Mouse (Mus musculus) CH12.LX (cell line): Measurements from ENCODE around the gene Cul5. TPM values are rescaled to one million over a fixed set of nuclear protein-coding genes. Genes with fewer than 3 reads are reported as not detected.

ENCODE experiments used
- DNase-seq: peaks from one replicate; pipeline ENCODE4 v3.0.0-alpha.2; 2013; ENCODE audit errors: extremely low read depth
- H3K27ac ChIP-seq: 2 replicates; pipeline ENCODE4 v1.5.1; 2012; ENCODE audit warnings: low read depth, mild to moderate bottlenecking, control low read depth, moderate library complexity; ENCODE audit not compliant: insufficient read depth
- H3K27me3 ChIP-seq: replicated peaks from 2 replicates; pipeline ENCODE3; 2012; ENCODE audit warnings: inconsistent platforms
- H3K36me3 ChIP-seq, 2 experiments: replicated peaks in 1 of 2; 2 replicates each; pipeline versions ENCODE3 to v1.6.1; 2012; ENCODE audit warnings: inconsistent platforms in 1 of 2, low read length in 1 of 2, mild to moderate bottlenecking in 1 of 2, mixed read lengths in 1 of 2, moderate library complexity in 1 of 2; ENCODE audit not compliant: control insufficient read depth in 1 of 2, insufficient read depth in 1 of 2
- H3K4me1 ChIP-seq, 2 experiments: 2 replicates each; pipeline ENCODE4 v1.6.1; 2012; ENCODE audit warnings: inconsistent platforms in 1 of 2, moderate library complexity in 1 of 2; ENCODE audit not compliant: insufficient read depth in 2 of 2, control insufficient read depth in 1 of 2
- H3K4me2 ChIP-seq: 2 replicates; pipeline ENCODE4 v1.6.1; 2012; ENCODE audit warnings: low read depth, mild to moderate bottlenecking, control low read depth; ENCODE audit not compliant: poor library complexity, insufficient read depth, severe bottlenecking
- H3K4me3 ChIP-seq, 3 experiments: fragments of 150-350 bp in 1 of 3; sonication (generic) in 1 of 3; replicated peaks in 1 of 3; 2 replicates each; pipeline versions ENCODE3 to v1.5.1; 2011 to 2012; ENCODE audit warnings: low read depth in 2 of 3, low read length in 2 of 3, mild to moderate bottlenecking in 2 of 3, moderate library complexity in 2 of 3, control low read depth in 1 of 3, improper control_type of control experiment in 1 of 3, inconsistent platforms in 1 of 3, mixed read lengths in 1 of 3; ENCODE audit not compliant: poor library complexity in 1 of 3
- H3K79me2 ChIP-seq: replicated peaks from 2 replicates; pipeline ENCODE4 v1.6.1; 2012; ENCODE audit warnings: mild to moderate bottlenecking, moderate library complexity; ENCODE audit not compliant: control insufficient read depth, poor library complexity, insufficient read depth, severe bottlenecking; ENCODE audit errors: extremely low read depth
- H3K9ac ChIP-seq: 2 replicates; pipeline ENCODE4 v1.6.1; 2012; ENCODE audit warnings: low read depth, mild to moderate bottlenecking, control low read depth, moderate library complexity; ENCODE audit not compliant: insufficient read depth
- H3K9me3 ChIP-seq: replicated peaks from 2 replicates; pipeline ENCODE3; 2012; ENCODE audit warnings: low read length, inconsistent platforms, mixed read lengths
- BHLHE40 ChIP-seq: IDR thresholded peaks from 2 replicates; pipeline ENCODE4 v1.6.1; 2011; ENCODE audit warnings: mild to moderate bottlenecking, low read depth, low read length, improper control_type of control experiment
- CHD1 ChIP-seq: IDR thresholded peaks from 2 replicates; pipeline ENCODE4 v1.6.1; 2012; ENCODE audit warnings: low read depth, low read length, improper control_type of control experiment, inconsistent platforms
- ETS1 ChIP-seq: conservative IDR thresholded peaks from 2 replicates; pipeline ENCODE4 v1.6.1; 2012; ENCODE audit warnings: low read depth, mild to moderate bottlenecking, inconsistent platforms, low read length, improper control_type of control experiment, moderate library complexity
- HCFC1 ChIP-seq: IDR thresholded peaks from 2 replicates; pipeline ENCODE4 v1.6.1; 2012; ENCODE audit warnings: low read depth, mild to moderate bottlenecking, inconsistent platforms, low read length, improper control_type of control experiment
- IRF4 ChIP-seq: IDR thresholded peaks from 2 replicates; pipeline ENCODE4 v1.6.1; 2014; ENCODE audit warnings: low read depth, mild to moderate bottlenecking, inconsistent platforms, low read length, improper control_type of control experiment
- JUND ChIP-seq: conservative IDR thresholded peaks from 2 replicates; pipeline ENCODE4 v1.6.1; 2011; ENCODE audit warnings: low read depth, low read length, improper control_type of control experiment
- KAT2A ChIP-seq: IDR thresholded peaks from 2 replicates; pipeline ENCODE4 v1.6.1; 2012; ENCODE audit warnings: low read length, improper control_type of control experiment, inconsistent platforms; ENCODE audit not compliant: insufficient replicate concordance
- MEF2A ChIP-seq: IDR thresholded peaks from 2 replicates; pipeline ENCODE4 v1.6.1; 2014; ENCODE audit warnings: low read depth, mild to moderate bottlenecking, inconsistent platforms, low read length, improper control_type of control experiment, borderline replicate concordance
- NELFE ChIP-seq: IDR thresholded peaks from 2 replicates; pipeline ENCODE4 v1.6.1; 2011; ENCODE audit warnings: low read depth, low read length, improper control_type of control experiment
- PAX5 ChIP-seq: IDR thresholded peaks from 2 replicates; pipeline ENCODE4 v1.6.1; 2012; ENCODE audit warnings: low read length, inconsistent platforms, mixed read lengths
- POLR2A ChIP-seq: IDR thresholded peaks from 2 replicates; pipeline ENCODE4 v1.6.1; 2011; ENCODE audit warnings: low read depth, mild to moderate bottlenecking, improper control_type of control experiment, low read length
- POLR2AphosphoS2 ChIP-seq: IDR thresholded peaks from 2 replicates; pipeline ENCODE4 v1.6.1; 2011; ENCODE audit warnings: low read depth, low read length, improper control_type of control experiment
- SMC3 ChIP-seq: IDR thresholded peaks from 2 replicates; pipeline ENCODE4 v1.6.1; 2011; ENCODE audit warnings: low read depth, low read length, improper control_type of control experiment
- UBTF ChIP-seq: IDR thresholded peaks from 2 replicates; pipeline ENCODE4 v1.6.1; 2012; ENCODE audit warnings: low read depth, mild to moderate bottlenecking, inconsistent platforms, low read length, improper control_type of control experiment, moderate library complexity
- ZKSCAN1 ChIP-seq: IDR thresholded peaks from 2 replicates; pipeline ENCODE4 v1.6.1; 2012; ENCODE audit warnings: low read depth, inconsistent platforms, low read length, improper control_type of control experiment, borderline replicate concordance
- ZNF384 ChIP-seq: IDR thresholded peaks from 2 replicates; pipeline ENCODE4 v1.6.1; 2012; ENCODE audit warnings: low read depth, low read length, improper control_type of control experiment, inconsistent platforms
- dilution Hi-C: fragments of 300-500 bp; cut with MboI; formaldehyde crosslinking; loops from 2 replicates; pipeline ENCODE4 v1.14.3; 2020; ENCODE audit warnings: low sequenced_read_pairs; ENCODE audit not compliant: extremely low pct_unique_long_range_greater_than_20kb, extremely low pct_ligation_motif_present
- in situ Hi-C: fragments of 300-500 bp; cut with MboI; formaldehyde crosslinking; loops from 3 replicates; pipeline ENCODE4 v1.14.3; 2019; ENCODE audit warnings: low sequenced_read_pairs, low pct_ligation_motif_present, low pct_unique_long_range_greater_than_20kb, mixed read lengths
- polyA plus RNA-seq: library from polyadenylated mRNA; unstranded; fragments of >175 nt; gene quantifications from 2 replicates; pipeline ENCODE4 v1.2.1, GENCODE M21; 2012; ENCODE audit warnings: low read depth; ENCODE audit not compliant: insufficient read length
- total RNA-seq, 2 experiments: library from RNA; depleted of rRNA; stranded (reverse); fragments of 300-350 nt in 1 of 2; fragments of >200 nt in 1 of 2; gene quantifications; 2 replicates each; pipeline ENCODE4 v1.2.3; 2012 to 2014

Gene Cul5
- total and polyA plus RNA-seq, 3 experiments, result 21.0 to 43.8 (median 37.3) TPM

DNA sequence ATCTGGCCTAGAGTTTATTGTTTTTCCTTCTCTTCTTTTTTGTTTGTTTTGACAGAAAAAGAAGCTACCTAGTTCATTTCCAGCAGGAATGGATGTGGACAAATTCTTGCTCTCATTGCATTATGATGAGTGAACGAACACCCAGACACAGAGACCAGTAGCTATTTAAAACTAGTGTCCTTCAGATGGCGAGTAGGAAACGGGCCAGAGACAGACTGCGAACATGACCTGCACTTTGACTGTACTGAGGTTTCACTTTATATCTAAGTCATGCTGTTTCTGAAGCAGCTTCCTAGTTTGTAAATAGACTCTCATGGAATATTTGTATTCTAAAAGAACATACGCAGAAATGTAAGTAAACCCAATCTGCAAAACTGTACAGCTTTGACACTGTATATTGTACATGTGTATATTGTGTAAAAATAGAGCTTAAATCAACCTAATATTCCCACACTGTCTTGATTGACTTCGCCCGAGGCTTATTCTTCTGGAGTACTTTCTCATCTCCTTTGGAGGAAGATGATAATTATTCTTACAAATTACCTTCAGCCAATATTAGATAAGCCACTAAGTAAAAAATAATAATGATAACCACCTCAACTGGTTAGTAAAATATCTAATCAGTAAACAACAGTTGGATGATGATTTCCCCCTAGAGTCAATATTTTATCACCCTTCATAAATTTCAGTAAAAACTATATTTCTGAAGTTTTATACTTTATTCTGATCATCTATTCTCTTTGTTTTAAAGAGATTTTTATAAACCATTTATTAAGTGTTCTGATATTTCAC lies 97.1 kb downstream of the Cul5 start:
- no peaks in the 10 kb centered on the region; the same call in 1 of the 2 replicates for H3K79me2 ChIP-seq
- H3K27ac ChIP-seq, result no peak overlapping the region
- no peaks in the 10 kb centered on the region for H3K9me3 ChIP-seq
- H3K4me1 ChIP-seq, result peaks cover 0 to 3% of the 10 kb centered on the region in 2 experiments; a peak in 1 of 4 replicates
- no peak overlapping the region for H3K4me2 ChIP-seq
- no peaks in the 10 kb centered on the region for H3K27me3 ChIP-seq
- H3K36me3 ChIP-seq, result peaks cover 34 to 81% of the 10 kb centered on the region in 2 experiments
- dilution Hi-C loops (no loop called here), in situ Hi-C loops (no loop called here)
- H3K9ac ChIP-seq, result no peak overlapping the region
- no peak overlapping the region for H3K4me3 ChIP-seq
- no peak for TF ChIP-seq CHD1
- TF ChIP-seq NELFE, result no peak
- no peak for TF ChIP-seq BHLHE40
- TF ChIP-seq POLR2A, result no peak
- TF ChIP-seq HCFC1, result no peak
- TF ChIP-seq ZKSCAN1, result no peak
- TF ChIP-seq ETS1, result no peak
- TF ChIP-seq IRF4, result no peak
- DNase-seq, result no peak

GRCm38 (mm10) chr9:53570662-53571061 lies 99.2 kb downstream of the Cul5 start:
- no peak overlapping the region for H3K4me3 ChIP-seq
- H3K27me3 ChIP-seq, result no peaks in the 10 kb centered on the region
- H3K36me3 ChIP-seq, result peaks cover 38 to 80% of the 10 kb centered on the region in 2 experiments
- no peaks in the 10 kb centered on the region; the same call in 1 of the 2 replicates for H3K79me2 ChIP-seq
- peaks cover 0 to 3% of the 10 kb centered on the region in 2 experiments; a peak in 1 of 4 replicates for H3K4me1 ChIP-seq
- H3K4me2 ChIP-seq, result no peak overlapping the region
- DNase-seq, result no peak
- H3K27ac ChIP-seq, result no peak overlapping the region
- TF ChIP-seq POLR2AphosphoS2 (no peak), SMC3 (no peak), BHLHE40 (no peak), MEF2A (no peak), PAX5 (no peak), UBTF (no peak), ZNF384 (no peak), KAT2A (no peak), JUND (no peak)
- H3K9ac ChIP-seq, result no peak overlapping the region
- dilution Hi-C loops (no loop called here), in situ Hi-C loops (no loop called here)
- no peaks in the 10 kb centered on the region for H3K9me3 ChIP-seq

Other genes with a start within 250 kb of the Cul5 start
- 19.0 and 26.0 TPM in 2 replicates for gene Atm, start 133.3 kb downstream of the Cul5 start, total RNA-seq (2012; rRNA removed)
- gene Atm, start 133.3 kb downstream of the Cul5 start, total RNA-seq (2014; rRNA removed), result 22.8 and 26.4 TPM in 2 replicates
- gene Atm, start 133.3 kb downstream of the Cul5 start, polyA plus RNA-seq, result 28.3 and 33.6 TPM in 2 replicates
- gene Npat, start 133.0 kb downstream of the Cul5 start, total RNA-seq (2012; rRNA removed), result 12.6 and 14.8 TPM in 2 replicates
- 21.2 and 22.3 TPM in 2 replicates for gene Npat, start 133.0 kb downstream of the Cul5 start, total RNA-seq (2014; rRNA removed)
- gene Npat, start 133.0 kb downstream of the Cul5 start, polyA plus RNA-seq, result 18.6 and 21.5 TPM in 2 replicates
- gene Acat1, start 59.6 kb downstream of the Cul5 start, total RNA-seq (2012; rRNA removed), result 48.0 and 49.2 TPM in 2 replicates
- gene Acat1, start 59.6 kb downstream of the Cul5 start, total RNA-seq (2014; rRNA removed), result 62.7 and 66.9 TPM in 2 replicates
- 36.5 and 45.4 TPM in 2 replicates for gene Acat1, start 59.6 kb downstream of the Cul5 start, polyA plus RNA-seq
- 2.1 and 2.4 TPM in 2 replicates for gene Rab39, start 36.2 kb upstream of the Cul5 start, total RNA-seq (2012; rRNA removed)
- 2.7 and 2.8 TPM in 2 replicates for gene Rab39, start 36.2 kb upstream of the Cul5 start, total RNA-seq (2014; rRNA removed)
- gene Rab39, start 36.2 kb upstream of the Cul5 start, polyA plus RNA-seq, result 0.91 and 1.00 TPM in 2 replicates
- gene Slc35f2, start 101.5 kb upstream of the Cul5 start, total RNA-seq (2012; rRNA removed), result 3.1 and 3.4 TPM in 2 replicates
- 0.13 and 0.14 TPM in 2 replicates for gene Slc35f2, start 101.5 kb upstream of the Cul5 start, total RNA-seq (2014; rRNA removed)
- gene Slc35f2, start 101.5 kb upstream of the Cul5 start, polyA plus RNA-seq, result 0.25 and 0.47 TPM in 2 replicates
- gene Sln, start 180.2 kb upstream of the Cul5 start, total RNA-seq (2012; rRNA removed), result not detected in 2 replicates
- gene Sln, start 180.2 kb upstream of the Cul5 start, total RNA-seq (2014; rRNA removed), result not detected in 2 replicates
- not detected in 2 replicates for gene Sln, start 180.2 kb upstream of the Cul5 start, polyA plus RNA-seq